Mouse (Mus musculus): ENCODE measurements at regions not wholly inside any gene's neighbourhood (a gene's known extent, or its start where the extent isn't known, plus 50 kb on each side); places are given as distances from the start of the nearest gene placed in this dataset.

- Histone ChIP-seq H3K36me3 (no peaks in the 10 kb centered on the region), H3K4me3 (replicated peaks) (no peak overlapping the region), H3K9ac (replicated peaks) (no peak overlapping the region), H3K27ac (replicated peaks) (no peak overlapping the region), H3K27me3 (replicated peaks) (no peaks in the 10 kb centered on the region), H3K4me1 (0 out of 2 replicates have a peak, but pooled peaks cover 3% of the 10 kb centered on the region), H3K9me3 (replicated peaks) (no peaks in the 10 kb centered on the region), H3K4me2 (no peak overlapping the region)
- 84% methylated on average over 14 of the region's 14 CpGs for WGBS
- no peak for ATAC-seq (ENCODE audit: low FRiP score)
Observed at GRCm38 (mm10) chr8:89284871-89285564, 241.1 kb upstream of the Sall1 start.

GRCm38 (mm10) chr8:89283105-89284096, 239.4 kb upstream of the Sall1 start:
- Histone ChIP-seq H3K4me3 (replicated peaks) (no peak overlapping the region), H3K36me3 (no peaks in the 10 kb centered on the region), H3K27me3 (replicated peaks) (no peaks in the 10 kb centered on the region), H3K9me3 (replicated peaks) (no peaks in the 10 kb centered on the region), H3K9ac (replicated peaks) (no peak overlapping the region), H3K27ac (replicated peaks) (no peak overlapping the region), H3K4me2 (no peak overlapping the region), H3K4me1 (no peaks in the 10 kb centered on the region)
- ATAC-seq (ENCODE audit: low FRiP score): no peak
- 79% methylated on average over 17 of the region's 17 CpGs for WGBS

GRCm38 (mm10) chr8:89279844-89280243, 235.9 kb upstream of the Sall1 start:
- 81% methylated on average over 3 of the region's 3 CpGs for WGBS
- ATAC-seq (ENCODE audit: low FRiP score): no peak
- Histone ChIP-seq H3K27me3 (replicated peaks) (no peaks in the 10 kb centered on the region), H3K27ac (replicated peaks) (no peak overlapping the region), H3K4me2 (no peak overlapping the region), H3K4me3 (replicated peaks) (no peak overlapping the region), H3K36me3 (no peaks in the 10 kb centered on the region), H3K9me3 (replicated peaks) (no peaks in the 10 kb centered on the region), H3K4me1 (no peaks in the 10 kb centered on the region), H3K9ac (replicated peaks) (no peak overlapping the region)

GRCm38 (mm10) chr8:89279142-89279541, 235.2 kb upstream of the Sall1 start:
- Histone ChIP-seq H3K27ac (replicated peaks) (no peak overlapping the region), H3K4me2 (no peak overlapping the region), H3K9ac (replicated peaks) (no peak overlapping the region), H3K9me3 (replicated peaks) (no peaks in the 10 kb centered on the region), H3K27me3 (replicated peaks) (no peaks in the 10 kb centered on the region), H3K4me1 (no peaks in the 10 kb centered on the region), H3K4me3 (replicated peaks) (no peak overlapping the region), H3K36me3 (no peaks in the 10 kb centered on the region)
- no peak for ATAC-seq (ENCODE audit: low FRiP score)
- WGBS: 90% methylated on average over 6 of the region's 6 CpGs

GRCm38 (mm10) chr8:89273276-89273675, 229.3 kb upstream of the Sall1 start:
- Histone ChIP-seq H3K4me2 (no peak overlapping the region), H3K36me3 (no peaks in the 10 kb centered on the region), H3K27ac (replicated peaks) (no peak overlapping the region), H3K27me3 (replicated peaks) (0 out of 2 replicates have a peak, but pooled peaks cover 7% of the 10 kb centered on the region), H3K4me1 (peaks cover 16% of the 10 kb centered on the region), H3K4me3 (replicated peaks) (no peak overlapping the region), H3K9ac (replicated peaks) (no peak overlapping the region), H3K9me3 (replicated peaks) (no peaks in the 10 kb centered on the region)
- no peak for ATAC-seq (ENCODE audit: low FRiP score)
- 38% methylated on average over 4 of the region's 4 CpGs for WGBS

GRCm38 (mm10) chr8:89272381-89272815, 228.4 kb upstream of the Sall1 start:
- no peak for ATAC-seq (ENCODE audit: low FRiP score)

GRCm38 (mm10) chr8:89271381-89272355, 227.7 kb upstream of the Sall1 start:
- Histone ChIP-seq H3K9ac (replicated peaks) (no peak overlapping the region), H3K9me3 (replicated peaks) (no peaks in the 10 kb centered on the region), H3K4me1 (peaks cover 16% of the 10 kb centered on the region), H3K4me3 (replicated peaks) (peak overlapping the region; percentile 36), H3K27me3 (replicated peaks) (0 out of 2 replicates have a peak, but pooled peaks cover 7% of the 10 kb centered on the region), H3K4me2 (peak overlapping the region; percentile 66), H3K27ac (replicated peaks) (peak overlapping the region; percentile 52), H3K36me3 (no peaks in the 10 kb centered on the region)
- 5% methylated on average over 22 of the region's 22 CpGs for WGBS
- peak; percentile 79; the same call in 1 of the 2 replicates for ATAC-seq (ENCODE audit: low FRiP score)

More at GRCm38 (mm10) chr8:89272381-89272815, 228.4 kb upstream of the Sall1 start:
- H3K36me3 ChIP-seq: no peaks in the 10 kb centered on the region
- peak overlapping the region; percentile 36 for H3K4me3 ChIP-seq (replicated peaks)
- WGBS: under 1% methylated on average over 28 of the region's 28 CpGs
- H3K9me3 ChIP-seq (replicated peaks): no peaks in the 10 kb centered on the region
- peak overlapping the region; percentile 52; the same call in 1 of the 2 replicates for H3K27ac ChIP-seq (replicated peaks)
- peak overlapping the region; percentile 66 for H3K4me2 ChIP-seq
- 0 out of 2 replicates have a peak, but pooled peaks cover 7% of the 10 kb centered on the region for H3K27me3 ChIP-seq (replicated peaks)
- peaks cover 16% of the 10 kb centered on the region for H3K4me1 ChIP-seq
- H3K9ac ChIP-seq (replicated peaks): 0 out of 2 replicates have a peak overlapping the region, but pooled peaks have one; percentile 24

- ATAC-seq (ENCODE audit: low FRiP score): no peak
- Histone ChIP-seq H3K4me1 (peaks cover 16% of the 10 kb centered on the region), H3K27me3 (replicated peaks) (0 out of 2 replicates have a peak, but pooled peaks cover 7% of the 10 kb centered on the region), H3K4me2 (no peak overlapping the region), H3K9me3 (replicated peaks) (no peaks in the 10 kb centered on the region), H3K36me3 (no peaks in the 10 kb centered on the region), H3K27ac (replicated peaks) (no peak overlapping the region), H3K9ac (replicated peaks) (no peak overlapping the region), H3K4me3 (replicated peaks) (no peak overlapping the region)
- WGBS: 13% methylated on average over 1 of the region's 1 CpGs
Observed at GRCm38 (mm10) chr8:89270001-89270400, 226.0 kb upstream of the Sall1 start.

- WGBS: 58% methylated on average over 15 of the region's 15 CpGs
- Histone ChIP-seq H3K9me3 (replicated peaks) (no peaks in the 10 kb centered on the region), H3K4me1 (no peaks in the 10 kb centered on the region), H3K36me3 (no peaks in the 10 kb centered on the region), H3K4me2 (no peak overlapping the region), H3K4me3 (replicated peaks) (no peak overlapping the region), H3K9ac (replicated peaks) (no peak overlapping the region), H3K27me3 (replicated peaks) (0 out of 2 replicates have a peak, but pooled peaks cover 3% of the 10 kb centered on the region), H3K27ac (replicated peaks) (no peak overlapping the region)
- no peak for ATAC-seq (ENCODE audit: low FRiP score)
Observed at GRCm38 (mm10) chr8:89261163-89261812, 217.3 kb upstream of the Sall1 start.

- ATAC-seq (ENCODE audit: low FRiP score): no peak
- H3K27me3 ChIP-seq (replicated peaks): 0 out of 2 replicates have a peak, but pooled peaks cover 3% of the 10 kb centered on the region
- 76% methylated on average over 5 of the region's 5 CpGs for WGBS
- H3K36me3 ChIP-seq: no peaks in the 10 kb centered on the region
- H3K4me3 ChIP-seq (replicated peaks): no peak overlapping the region
- H3K4me2 ChIP-seq: no peak overlapping the region
- H3K9ac ChIP-seq (replicated peaks): no peak overlapping the region
- H3K27ac ChIP-seq (replicated peaks): no peak overlapping the region
- H3K9me3 ChIP-seq (replicated peaks): no peaks in the 10 kb centered on the region
- H3K4me1 ChIP-seq: no peaks in the 10 kb centered on the region
Observed at GRCm38 (mm10) chr8:89259881-89260280, 215.9 kb upstream of the Sall1 start.

Measured in neural tube, embryonic 15.5 days (tissue).